Mouse (Mus musculus): ENCODE measurements around the gene Usp29. TPM values are rescaled to one million over a fixed set of nuclear protein-coding genes. Genes with fewer than 3 reads are reported as not detected.
A peak's percentile ranks its signal among the peaks of the same experiment; 100 is the strongest.

The Usp29 gene
- polyA plus RNA-seq (2015; fragmentation: Nextera tagmentation; extraction: Ambion mirVana) = 35.8 and 39.8 TPM in 2 replicates

GRCm38 (mm10) chr7:6730241-6730640 is at the start of gene Usp29, which contains the start of gene Peg3:
Gene Usp29, plus strand, starts transcription at chr7:6730578.
Gene Peg3, minus strand, starts transcription at chr7:6730431.
- Histone ChIP-seq H3K4me1 (ENCODE audit: control insufficient read depth, insufficient read depth, low read length) (peaks cover 3% of the 10 kb centered on the region; the same call in 1 of the 2 replicates), H3K9me3 (replicated peaks; ENCODE audit: control insufficient read depth, low read length, poor library complexity, severe bottlenecking) (peaks cover 11% of the 10 kb centered on the region; the same call in 1 of the 2 replicates), H3K27me3 (ENCODE audit: control insufficient read depth, insufficient read depth, low read depth, low read length) (no peaks in the 10 kb centered on the region), H3K9ac (ENCODE audit: low read depth, low read length) (peak within 1 kb of the TSS; percentile 79), H3K4me3 (ENCODE audit: low read depth, low read length) (peak within 1 kb of the TSS; percentile 64), H3K36me3 (ENCODE audit: control insufficient read depth, insufficient read depth, low read length) (no peaks in the 10 kb centered on the region), H3K27ac (ENCODE audit: low read length) (peak within 1 kb of the TSS; percentile 92), H3K4me2 (ENCODE audit: low read length) (peak within 1 kb of the TSS; percentile 53)
- WGBS = 52% methylated on average over 17 of the region's 24 CpGs
- peak; percentile 32 for ATAC-seq

- Histone ChIP-seq H3K27me3 (ENCODE audit: control insufficient read depth, insufficient read depth, low read depth, low read length) (no peaks in the 10 kb centered on the region), H3K4me1 (ENCODE audit: control insufficient read depth, insufficient read depth, low read length) (no peaks in the 10 kb centered on the region), H3K9ac (ENCODE audit: low read depth, low read length) (no peak overlapping the region), H3K9me3 (replicated peaks; ENCODE audit: control insufficient read depth, low read length, poor library complexity, severe bottlenecking) (no peaks in the 10 kb centered on the region), H3K36me3 (ENCODE audit: control insufficient read depth, insufficient read depth, low read length) (peaks cover 4% of the 10 kb centered on the region; the same call in 1 of the 2 replicates), H3K27ac (ENCODE audit: low read length) (no peak overlapping the region), H3K4me2 (ENCODE audit: low read length) (no peak overlapping the region), H3K4me3 (ENCODE audit: low read depth, low read length) (no peak overlapping the region)
- ATAC-seq = no peak
- 95% methylated on average over 6 of the region's 6 CpGs for WGBS
Observed at GRCm38 (mm10) chr7:6685511-6685910, 44.9 kb upstream of the Usp29 start.

- Histone ChIP-seq H3K27ac (ENCODE audit: low read length) (no peak within 1 kb of the TSS), H3K4me1 (ENCODE audit: control insufficient read depth, insufficient read depth, low read length) (no peaks in the 10 kb centered on the region), H3K9ac (ENCODE audit: low read depth, low read length) (peak within 1 kb of the TSS; percentile 66), H3K4me2 (ENCODE audit: low read length) (peak within 1 kb of the TSS; percentile 82), H3K4me3 (ENCODE audit: low read depth, low read length) (peak within 1 kb of the TSS; percentile 60), H3K36me3 (ENCODE audit: control insufficient read depth, insufficient read depth, low read length) (no peaks in the 10 kb centered on the region), H3K27me3 (ENCODE audit: control insufficient read depth, insufficient read depth, low read depth, low read length) (no peaks in the 10 kb centered on the region), H3K9me3 (replicated peaks; ENCODE audit: control insufficient read depth, low read length, poor library complexity, severe bottlenecking) (no peaks in the 10 kb centered on the region)
- peak; percentile 100 for ATAC-seq
- 10% methylated on average over 32 of the region's 32 CpGs for WGBS
Observed at GRCm38 (mm10) chr7:6696241-6697045, 33.9 kb upstream of the Usp29 start, which contains the start of gene Zim1. Gene Zim1, minus strand, starts transcription at chr7:6696450.

DNA sequence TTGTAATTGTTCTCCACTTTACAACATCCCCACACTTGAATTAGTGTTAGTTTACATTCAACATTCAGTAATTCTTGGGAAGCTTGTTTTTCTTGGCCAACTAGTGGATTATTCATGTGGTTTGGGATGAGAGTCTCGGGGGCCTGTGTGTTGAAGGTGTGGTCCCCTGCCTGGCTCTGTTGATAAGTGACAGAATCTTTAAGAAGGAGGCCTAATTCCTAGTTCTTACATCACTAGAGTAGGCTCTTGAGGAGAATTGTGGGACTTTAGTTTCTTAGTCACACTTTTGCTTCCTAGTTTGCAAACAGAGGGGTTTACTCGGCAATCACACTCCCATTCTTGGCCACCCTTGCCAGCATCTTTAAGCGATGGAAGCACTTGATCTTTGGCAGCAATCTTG is 31.1 kb upstream of the Usp29 start:
- H3K4me1 ChIP-seq (ENCODE audit: control insufficient read depth, insufficient read depth, low read length) = no peaks in the 10 kb centered on the region

GRCm38 (mm10) chr7:6707416-6708015 is 22.9 kb upstream of the Usp29 start:
- Histone ChIP-seq H3K9ac (ENCODE audit: low read depth, low read length) (no peak overlapping the region), H3K36me3 (ENCODE audit: control insufficient read depth, insufficient read depth, low read length) (peaks cover 44% of the 10 kb centered on the region), H3K27ac (ENCODE audit: low read length) (no peak overlapping the region), H3K9me3 (replicated peaks; ENCODE audit: control insufficient read depth, low read length, poor library complexity, severe bottlenecking) (no peaks in the 10 kb centered on the region), H3K4me3 (ENCODE audit: low read depth, low read length) (no peak overlapping the region), H3K4me2 (ENCODE audit: low read length) (no peak overlapping the region), H3K4me1 (ENCODE audit: control insufficient read depth, insufficient read depth, low read length) (no peaks in the 10 kb centered on the region), H3K27me3 (ENCODE audit: control insufficient read depth, insufficient read depth, low read depth, low read length) (no peaks in the 10 kb centered on the region)
- WGBS = 94% methylated on average over 23 of the region's 23 CpGs
- no peak for ATAC-seq

More for the DNA sequence above, 31.1 kb upstream of the Usp29 start:
- no peaks in the 10 kb centered on the region for H3K27me3 ChIP-seq (ENCODE audit: control insufficient read depth, insufficient read depth, low read depth, low read length)
- H3K27ac ChIP-seq (ENCODE audit: low read length) = no peak overlapping the region
- H3K36me3 ChIP-seq (ENCODE audit: control insufficient read depth, insufficient read depth, low read length) = no peaks in the 10 kb centered on the region
- no peak for ATAC-seq
- no peak overlapping the region for H3K4me2 ChIP-seq (ENCODE audit: low read length)
- 81% methylated on average over 3 of the region's 3 CpGs for WGBS
- H3K9ac ChIP-seq (ENCODE audit: low read depth, low read length) = no peak overlapping the region
- H3K9me3 ChIP-seq (replicated peaks; ENCODE audit: control insufficient read depth, low read length, poor library complexity, severe bottlenecking) = no peaks in the 10 kb centered on the region
- no peak overlapping the region for H3K4me3 ChIP-seq (ENCODE audit: low read depth, low read length)

GRCm38 (mm10) chr7:6708451-6709180 is 21.8 kb upstream of the Usp29 start:
- no peak overlapping the region for H3K4me2 ChIP-seq (ENCODE audit: low read length)
- H3K4me3 ChIP-seq (ENCODE audit: low read depth, low read length) = no peak overlapping the region
- 88% methylated on average over 17 of the region's 17 CpGs for WGBS
- H3K9ac ChIP-seq (ENCODE audit: low read depth, low read length) = no peak overlapping the region
- no peak for ATAC-seq
- H3K4me1 ChIP-seq (ENCODE audit: control insufficient read depth, insufficient read depth, low read length) = no peaks in the 10 kb centered on the region
- H3K27me3 ChIP-seq (ENCODE audit: control insufficient read depth, insufficient read depth, low read depth, low read length) = no peaks in the 10 kb centered on the region
- peaks cover 44% of the 10 kb centered on the region for H3K36me3 ChIP-seq (ENCODE audit: control insufficient read depth, insufficient read depth, low read length)
- H3K27ac ChIP-seq (ENCODE audit: low read length) = no peak overlapping the region
- no peaks in the 10 kb centered on the region for H3K9me3 ChIP-seq (replicated peaks; ENCODE audit: control insufficient read depth, low read length, poor library complexity, severe bottlenecking)

- H3K9ac ChIP-seq (ENCODE audit: low read depth, low read length) = no peak overlapping the region
- H3K36me3 ChIP-seq (ENCODE audit: control insufficient read depth, insufficient read depth, low read length) = peaks cover 44% of the 10 kb centered on the region
- no peak for ATAC-seq
- H3K4me1 ChIP-seq (ENCODE audit: control insufficient read depth, insufficient read depth, low read length) = no peaks in the 10 kb centered on the region
- H3K27me3 ChIP-seq (ENCODE audit: control insufficient read depth, insufficient read depth, low read depth, low read length) = no peaks in the 10 kb centered on the region
- 93% methylated on average over 15 of the region's 15 CpGs for WGBS
- H3K27ac ChIP-seq (ENCODE audit: low read length) = no peak overlapping the region
- no peak overlapping the region for H3K4me2 ChIP-seq (ENCODE audit: low read length)
- no peaks in the 10 kb centered on the region for H3K9me3 ChIP-seq (replicated peaks; ENCODE audit: control insufficient read depth, low read length, poor library complexity, severe bottlenecking)
- no peak overlapping the region for H3K4me3 ChIP-seq (ENCODE audit: low read depth, low read length)
Observed at GRCm38 (mm10) chr7:6709396-6709795, 21.0 kb upstream of the Usp29 start.

GRCm38 (mm10) chr7:6727351-6728121 is 2.8 kb upstream of the Usp29 start:
- ATAC-seq = peak; percentile 74
- 52% methylated on average over 19 of the region's 19 CpGs for WGBS
- Histone ChIP-seq H3K4me2 (ENCODE audit: low read length) (peak overlapping the region; percentile 42), H3K4me1 (ENCODE audit: control insufficient read depth, insufficient read depth, low read length) (no peaks in the 10 kb centered on the region), H3K4me3 (ENCODE audit: low read depth, low read length) (peak overlapping the region; percentile 39), H3K36me3 (ENCODE audit: control insufficient read depth, insufficient read depth, low read length) (no peaks in the 10 kb centered on the region), H3K9me3 (replicated peaks; ENCODE audit: control insufficient read depth, low read length, poor library complexity, severe bottlenecking) (peaks cover 11% of the 10 kb centered on the region; the same call in 1 of the 2 replicates), H3K27me3 (ENCODE audit: control insufficient read depth, insufficient read depth, low read depth, low read length) (no peaks in the 10 kb centered on the region), H3K27ac (ENCODE audit: low read length) (peak overlapping the region; percentile 92), H3K9ac (ENCODE audit: low read depth, low read length) (no peak overlapping the region)
